ENCODE assay signal across 8 mouse cellular contexts in genomic region chr13:42792279-42792678, GRCm38 (mm10).
A peak's percentile ranks its signal among the peaks of the same experiment; 100 is the strongest.
DNase-seq lines count a peak whose midpoint lies in the region; ATAC-seq and TF ChIP-seq lines count a peak whose summit lies in the region.

No protein-coding gene starts in this region.

- H3K79me2 ChIP-seq in CH12.LX (replicated peaks; ENCODE audit: control insufficient read depth, extremely low read depth, insufficient read depth, poor library complexity, severe bottlenecking) = no peaks in the 10 kb centered on the region

- peak; percentile 46 for TF ChIP-seq RAD21 in CH12.LX (IDR thresholded peaks at IDR 0.05; ENCODE audit: low read depth, low read length)

- H3K36me3 ChIP-seq in heart, embryonic 14.5 days (ENCODE audit: control insufficient read depth, insufficient read depth, low read length) = no peaks in the 10 kb centered on the region
- H3K36me3 ChIP-seq in CH12.LX (replicated peaks in 1 of 2; ENCODE audit: control insufficient read depth in 1 of 2, insufficient read depth in 1 of 2, low read length in 1 of 2) = no peaks in the 10 kb centered on the region
- H3K36me3 ChIP-seq in limb, embryonic 13.5 days = no peaks in the 10 kb centered on the region

- no peak for TF ChIP-seq POLR2A in CH12.LX (IDR thresholded peaks at IDR 0.05; ENCODE audit: low read depth, low read length)
- no peak for TF ChIP-seq POLR2A in cortical plate, adult 2 months (IDR thresholded peaks at IDR 0.05; ENCODE audit: extremely low read depth, insufficient read depth, low read length)

- dilution Hi-C loops in CH12.LX (cut with MboI; ENCODE audit: extremely low pct_ligation_motif_present, extremely low pct_unique_long_range_greater_than_20kb, low sequenced_read_pairs) = no loop called here

- no peak overlapping the region for H3K4me3 ChIP-seq in heart, embryonic 14.5 days (ENCODE audit: control insufficient read depth in 1 of 2, insufficient read depth in 1 of 2, low read depth in 1 of 2, low read length in 2 of 2)
- no peak overlapping the region for H3K4me3 ChIP-seq in CH12.LX (replicated peaks in 1 of 3; ENCODE audit: low read depth in 2 of 3, low read length in 2 of 3, poor library complexity in 1 of 3)
- H3K4me3 ChIP-seq in cortical plate, adult 2 months (ENCODE audit: insufficient read depth, low read length) = no peak overlapping the region
- H3K4me3 ChIP-seq in limb, embryonic 13.5 days = no peak overlapping the region

- in situ Hi-C loops in CH12.LX (cut with MboI; ENCODE audit: low pct_ligation_motif_present, low pct_unique_long_range_greater_than_20kb, low sequenced_read_pairs) = loop anchor here (25.0 kb wide), 1 partner anchor 180 kb away; no protein-coding TSS in a partner anchor

- H3K4me1 ChIP-seq in heart, embryonic 14.5 days (ENCODE audit: control insufficient read depth in 2 of 2, insufficient read depth in 2 of 2, low read length in 2 of 2) = no peaks in the 10 kb centered on the region
- peaks cover 0 to 2% of the 10 kb centered on the region in 2 experiments; a peak in 1 of 4 replicates for H3K4me1 ChIP-seq in CH12.LX (ENCODE audit: control insufficient read depth in 1 of 2, insufficient read depth in 2 of 2)
- H3K4me1 ChIP-seq in cortical plate, adult 2 months (ENCODE audit: control insufficient read depth, insufficient read depth, low read length) = peaks cover 1% of the 10 kb centered on the region; the same call in 1 of the 2 replicates
- no peaks in the 10 kb centered on the region for H3K4me1 ChIP-seq in limb, embryonic 13.5 days

- DNase-seq in heart, adult 11 months = no peak
- DNase-seq in CH12.LX (ENCODE audit: extremely low read depth) = peak; percentile 43
- no peak for DNase-seq in right cerebral cortex, postnatal 14 days
- DNase-seq in natural killer cell, adult 2 months (ENCODE audit: low spot score in 2 of 2) = no peak
- no peak for DNase-seq in layer of hippocampus, postnatal 10 days (ENCODE audit: low spot score in 2 of 2)

- H3K4me2 ChIP-seq in heart, embryonic 14.5 days (ENCODE audit: low read length) = peak overlapping the region; percentile 39
- no peak overlapping the region for H3K4me2 ChIP-seq in CH12.LX (ENCODE audit: insufficient read depth, low read depth, poor library complexity, severe bottlenecking)
- H3K4me2 ChIP-seq in limb, embryonic 13.5 days (replicated peaks) = peak overlapping the region; percentile 32; the same call in 1 of the 2 replicates

- no peaks in the 10 kb centered on the region for H3K9me3 ChIP-seq in heart, embryonic 14.5 days (ENCODE audit: control insufficient read depth, low read length)
- no peaks in the 10 kb centered on the region for H3K9me3 ChIP-seq in CH12.LX (replicated peaks; ENCODE audit: low read length)
- no peaks in the 10 kb centered on the region for H3K9me3 ChIP-seq in limb, embryonic 13.5 days

- ATAC-seq in heart, embryonic 14.5 days (ENCODE audit: insufficient number of reproducible peaks, insufficient read depth, low FRiP score, low read depth) = no peak
- ATAC-seq in limb, embryonic 13.5 days (ENCODE audit: low FRiP score, low read depth) = no peak

- TF ChIP-seq CTCF in CH12.LX (conservative IDR thresholded peaks at IDR 0.05 in 1 of 2, IDR thresholded peaks at IDR 0.05 in 1 of 2; ENCODE audit: low read depth in 2 of 2, low read length in 2 of 2) = peak; percentile 63 to 72
- TF ChIP-seq CTCF in cortical plate, adult 2 months (IDR thresholded peaks at IDR 0.05; ENCODE audit: extremely low read depth, insufficient read depth, low read length) = peak; percentile 70; the same call in 1 of the 2 replicates

- no peak overlapping the region for H3K9ac ChIP-seq in heart, embryonic 14.5 days (ENCODE audit: low read length)
- H3K9ac ChIP-seq in CH12.LX (ENCODE audit: insufficient read depth, low read depth) = no peak overlapping the region
- no peak overlapping the region for H3K9ac ChIP-seq in limb, embryonic 13.5 days

- TF ChIP-seq EP300 in CH12.LX (IDR thresholded peaks at IDR 0.05; ENCODE audit: low read length) = no peak

- no peaks in the 10 kb centered on the region for H3K27me3 ChIP-seq in heart, embryonic 14.5 days (ENCODE audit: control insufficient read depth, insufficient read depth, low read length)
- peaks cover 1% of the 10 kb centered on the region for H3K27me3 ChIP-seq in CH12.LX (replicated peaks)
- H3K27me3 ChIP-seq in limb, embryonic 13.5 days = no peaks in the 10 kb centered on the region

- 25% methylated on average over 8 of the region's 8 CpGs for WGBS in heart, embryonic 14.5 days
- WGBS in limb, embryonic 13.5 days = 22% methylated on average over 8 of the region's 8 CpGs

- no peak overlapping the region for H3K27ac ChIP-seq in heart, embryonic 14.5 days (replicated peaks in 1 of 2; ENCODE audit: control insufficient read depth in 1 of 2, insufficient read depth in 1 of 2, low read depth in 2 of 2, low read length in 2 of 2)
- H3K27ac ChIP-seq in CH12.LX (ENCODE audit: insufficient read depth, low read depth) = no peak overlapping the region
- H3K27ac ChIP-seq in cortical plate, adult 2 months (ENCODE audit: insufficient read depth, low read length) = no peak overlapping the region
- H3K27ac ChIP-seq in limb, embryonic 13.5 days = no peak overlapping the region

TF ChIP-seq in CH12.LX, 34 proteins besides CTCF, POLR2A, EP300 and RAD21:
- TF ChIP-seq SMC3 (IDR thresholded peaks at IDR 0.05; ENCODE audit: low read depth, low read length) (peak; percentile 51), TCF12 (IDR thresholded peaks at IDR 0.05; ENCODE audit: low read depth, low read length) (no peak)
TF ChIP-seq in CH12.LX: peak in this region for 1.
